Mouse (Mus musculus): ENCODE measurements around the gene Cyth1. TPM values are rescaled to one million over a fixed set of nuclear protein-coding genes. Genes with fewer than 3 reads are reported as not detected.

Cyth1 gene
- polyA plus RNA-seq, 3 experiments from 2014 or later = 33.8 to 51.6 (median 41.7) TPM

GRCm38 (mm10) chr11:118222917-118223316, 25.5 kb downstream of the Cyth1 start:
- peak; percentile 16 for ATAC-seq

- peak; percentile 8 for ATAC-seq
Observed at GRCm38 (mm10) chr11:118222351-118222885, 26.0 kb downstream of the Cyth1 start.

- peak; percentile 39 for ATAC-seq
Observed at GRCm38 (mm10) chr11:118220561-118221262, 27.7 kb downstream of the Cyth1 start.

- ATAC-seq = no peak
Observed at GRCm38 (mm10) chr11:118219066-118219465, 29.3 kb downstream of the Cyth1 start.

- ATAC-seq = no peak
Observed at GRCm38 (mm10) chr11:118216468-118216867, 31.9 kb downstream of the Cyth1 start.

- ATAC-seq = peak; percentile 18
Observed at GRCm38 (mm10) chr11:118215928-118216458, 32.4 kb downstream of the Cyth1 start.

GRCm38 (mm10) chr11:118212636-118213112, 35.7 kb downstream of the Cyth1 start:
- no peak for ATAC-seq

- ATAC-seq = peak; percentile 4
Observed at GRCm38 (mm10) chr11:118211749-118212635, 36.4 kb downstream of the Cyth1 start.

- no peak for ATAC-seq
Observed at GRCm38 (mm10) chr11:118210962-118211361, 37.4 kb downstream of the Cyth1 start.

- no peak for ATAC-seq
Observed at GRCm38 (mm10) chr11:118210116-118210515, 38.3 kb downstream of the Cyth1 start.

- no peak for ATAC-seq
Observed at GRCm38 (mm10) chr11:118209376-118209775, 39.0 kb downstream of the Cyth1 start.

- no peak for ATAC-seq
Observed at GRCm38 (mm10) chr11:118208672-118209272, 39.6 kb downstream of the Cyth1 start.

- peak; percentile 46 for ATAC-seq
Observed at GRCm38 (mm10) chr11:118207424-118208033, 40.9 kb downstream of the Cyth1 start.

GRCm38 (mm10) chr11:118206267-118206666, 42.1 kb downstream of the Cyth1 start:
- ATAC-seq = no peak

- ATAC-seq = peak; percentile 61
Observed at GRCm38 (mm10) chr11:118203469-118203868, 44.9 kb downstream of the Cyth1 start.

- ATAC-seq = no peak
Observed at GRCm38 (mm10) chr11:118202410-118203233, 45.8 kb downstream of the Cyth1 start.

GRCm38 (mm10) chr11:118201833-118202409, 46.5 kb downstream of the Cyth1 start:
- ATAC-seq = no peak

GRCm38 (mm10) chr11:118200834-118201830, 47.3 kb downstream of the Cyth1 start:
- ATAC-seq = no peak

- no peak for ATAC-seq
Observed at GRCm38 (mm10) chr11:118198296-118198600, 50.1 kb downstream of the Cyth1 start.
